Mouse (Mus musculus) gastrocnemius, adult 8-10 months (tissue): ENCODE measurements around the gene Foxn3. TPM values are rescaled to one million over a fixed set of nuclear protein-coding genes. Genes with fewer than 3 reads are reported as not detected.

Source experiments
- DNase-seq, 2 experiments: peaks; one replicate each; pipeline ENCODE4 v3.0.0; 2022; ENCODE audit warnings: low spot score in 2 of 2
- total RNA-seq, 4 experiments: library from RNA; stranded (reverse); gene quantifications; 2 replicates each; pipeline ENCODE4 v1.2.4; 2022

The Foxn3 gene
- total RNA-seq, 4 experiments from 2014 or later: 171 to 255 (median 210) TPM

DNA sequence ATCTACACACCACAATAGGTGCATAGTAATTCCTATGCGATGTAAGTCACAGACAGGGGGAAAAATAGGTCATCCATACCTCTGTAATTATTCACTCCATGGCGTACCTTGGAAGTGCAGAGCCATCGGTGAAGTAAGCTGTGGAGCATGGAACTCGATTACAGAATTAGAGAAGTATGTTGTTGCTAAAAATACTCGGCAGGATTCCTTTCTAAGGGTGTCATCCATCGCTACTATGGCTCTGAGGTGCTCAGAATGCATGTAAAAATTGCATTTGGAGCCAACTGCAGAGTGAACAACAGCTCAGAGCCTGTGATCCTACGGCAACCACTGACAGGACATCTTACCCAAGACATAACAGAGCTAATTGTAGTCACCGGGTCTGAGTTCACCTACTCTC lies 206.7 kb downstream of the Foxn3 start:
- DNase-seq: no peak

DNA sequence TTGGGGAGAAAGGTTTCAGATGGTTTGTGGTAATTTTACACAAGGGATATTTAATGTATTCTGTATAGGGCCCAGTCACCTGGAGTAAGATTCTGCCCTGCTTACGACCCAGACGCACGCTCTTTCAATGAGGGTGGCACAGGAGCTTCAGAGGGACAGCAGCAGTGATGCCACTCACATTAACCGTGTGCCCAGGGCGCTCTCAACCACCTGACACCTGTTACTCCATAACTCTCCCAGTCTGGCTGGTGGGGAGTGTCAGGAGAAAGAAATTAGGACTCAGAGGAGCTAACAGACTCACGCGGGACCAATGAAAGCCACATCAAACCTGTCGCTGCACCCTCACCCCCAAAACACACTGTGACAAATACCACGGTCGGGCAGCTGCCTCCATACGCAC lies 209.7 kb downstream of the Foxn3 start:
- DNase-seq: no peak

DNA sequence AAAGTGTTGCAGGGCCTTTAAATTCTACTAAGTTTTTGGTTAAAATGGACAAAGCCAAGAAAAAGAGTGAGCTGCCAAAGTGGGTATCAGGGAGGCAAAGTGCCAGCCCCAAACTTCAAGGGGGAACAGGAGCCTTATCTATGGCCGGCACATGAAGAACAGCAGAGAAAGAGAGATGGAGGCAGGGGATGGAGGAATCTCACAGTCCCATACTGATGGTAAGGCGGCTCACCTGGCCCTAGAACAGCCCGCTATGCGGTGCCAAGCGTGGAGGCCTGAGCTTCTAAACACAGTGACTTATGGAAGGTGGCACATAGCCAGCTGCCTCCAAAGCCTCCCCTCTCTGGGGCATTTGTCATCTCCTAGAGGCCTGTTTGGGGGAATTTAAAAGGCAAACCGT lies 210.8 kb downstream of the Foxn3 start:
- DNase-seq: no peak

DNA sequence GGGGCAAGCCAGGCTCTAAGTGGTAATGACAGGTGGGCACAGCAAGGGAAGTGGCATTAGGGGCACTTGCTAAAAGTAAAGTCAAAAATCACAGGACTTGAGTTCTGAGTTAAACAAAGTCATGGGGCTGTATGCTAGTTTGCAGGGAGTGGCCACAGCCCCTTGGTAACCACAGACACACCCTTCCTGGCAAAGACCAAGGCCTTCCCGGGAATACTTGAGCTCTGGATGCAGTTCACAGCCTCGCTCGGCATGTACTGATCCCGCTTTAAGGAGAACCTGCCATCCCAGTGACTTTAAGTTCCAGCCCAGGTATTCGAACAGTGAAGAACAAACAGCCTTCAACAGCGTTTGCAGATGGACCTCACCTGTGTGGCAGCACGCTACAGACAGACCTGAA lies 211.2 kb downstream of the Foxn3 start:
- no peak for DNase-seq

DNA sequence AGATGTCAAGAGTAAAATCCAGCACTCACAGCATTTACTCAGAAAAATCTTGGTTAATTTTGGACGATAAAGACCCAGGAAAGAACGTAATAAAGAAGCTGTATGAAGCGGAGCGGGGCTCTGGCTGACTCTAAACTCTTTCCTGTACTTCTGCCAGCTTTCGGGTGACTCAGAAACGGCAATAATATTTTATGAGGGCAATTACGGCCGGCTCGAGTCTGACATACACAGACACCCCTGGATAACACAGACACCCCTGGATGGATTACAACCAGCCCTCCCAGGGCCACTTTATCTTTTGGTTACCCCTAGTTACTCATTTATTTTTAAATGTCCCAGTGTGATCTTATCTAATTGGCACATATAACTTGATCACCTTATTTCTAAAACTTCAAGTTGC lies 211.7 kb downstream of the Foxn3 start:
- DNase-seq: no peak

DNA sequence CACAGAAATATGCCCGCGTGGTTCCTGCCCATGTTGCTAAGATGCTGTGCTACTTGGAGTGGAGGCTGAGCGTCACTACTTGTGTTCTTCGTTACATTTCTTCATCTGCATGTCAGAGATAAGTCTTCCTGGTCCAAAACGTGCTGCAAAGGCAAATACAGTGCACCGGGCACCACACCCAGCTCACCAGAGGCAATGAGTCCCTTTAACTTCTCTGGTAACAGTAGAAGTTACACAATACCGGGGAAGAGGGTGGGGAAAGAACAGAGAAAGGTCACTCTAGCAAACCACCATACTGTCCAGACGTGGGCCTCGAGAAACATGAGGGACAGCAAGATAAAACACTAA lies 213.8 kb downstream of the Foxn3 start:
- DNase-seq: no peak

DNA sequence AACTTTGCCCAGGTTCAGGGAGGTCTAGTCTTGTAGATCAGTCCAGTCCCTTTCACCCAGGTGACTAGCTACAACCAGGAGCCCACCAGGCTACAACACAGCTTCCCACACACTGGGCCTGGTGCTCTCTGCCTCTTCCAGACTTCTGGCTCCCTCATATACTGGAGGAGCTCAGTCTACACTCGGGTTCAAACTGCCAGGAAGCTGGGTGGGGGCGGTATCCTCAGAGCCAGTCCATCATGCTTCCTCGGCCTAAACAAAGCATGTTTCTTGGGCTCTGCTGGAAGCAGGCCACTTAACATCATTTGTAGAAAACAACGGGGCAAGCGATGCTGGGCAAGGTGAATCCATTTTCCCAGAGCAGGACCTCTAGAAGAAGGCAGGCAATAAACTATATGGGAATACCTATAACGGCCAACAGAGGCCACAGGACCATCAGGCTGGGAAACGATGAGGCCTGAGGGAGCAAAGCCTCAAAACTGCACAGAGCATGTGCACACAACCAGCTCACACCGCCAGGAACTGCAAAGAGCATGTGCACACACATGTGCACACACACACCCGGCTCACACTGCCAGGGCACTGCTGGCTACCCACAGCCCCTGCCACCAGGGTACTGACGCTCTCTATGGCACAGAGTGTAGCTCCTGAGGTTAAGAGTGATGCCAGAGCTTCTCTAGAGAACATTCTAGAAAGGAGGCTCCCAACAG lies 214.3 kb downstream of the Foxn3 start:
- no peak for DNase-seq

DNA sequence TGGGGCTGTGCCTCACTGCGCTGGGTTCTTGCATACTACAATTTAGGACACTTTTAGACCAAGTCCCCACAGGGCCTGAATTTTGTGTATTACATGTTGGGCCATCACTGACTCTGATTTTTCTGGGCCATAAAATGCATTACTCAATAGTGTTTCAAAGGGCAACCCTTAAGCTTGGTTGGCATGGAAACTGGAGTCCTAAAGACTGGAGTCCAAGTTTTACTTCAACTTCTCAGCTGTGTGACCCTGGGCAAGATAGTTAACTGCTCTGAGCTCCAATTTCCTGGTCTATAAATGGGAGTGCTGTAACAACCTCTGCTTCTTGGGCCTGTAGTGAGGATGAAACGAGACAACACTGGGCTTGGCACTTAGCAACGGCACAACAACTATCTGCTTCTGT lies 215.9 kb downstream of the Foxn3 start:
- DNase-seq: no peak

DNA sequence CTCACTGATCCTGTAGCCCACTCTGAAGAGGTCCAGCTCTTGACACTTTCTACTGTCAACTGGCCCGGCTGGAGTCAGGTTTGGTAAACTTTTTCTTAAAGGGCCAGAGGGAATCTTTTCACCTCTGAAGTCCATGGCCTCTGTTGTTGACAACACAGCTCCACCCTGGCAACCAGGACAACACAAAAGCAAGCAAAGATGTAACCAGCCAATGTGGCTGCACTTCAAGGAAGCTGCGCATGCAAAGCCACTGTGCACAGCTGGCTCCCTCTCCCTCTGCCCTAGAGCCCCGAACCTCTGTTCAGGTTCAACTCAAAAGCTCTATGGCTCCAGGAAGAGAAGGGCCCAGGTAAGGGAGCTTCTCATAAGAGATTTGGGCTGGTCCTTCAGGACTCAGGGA lies 216.4 kb downstream of the Foxn3 start:
- no peak for DNase-seq

DNA sequence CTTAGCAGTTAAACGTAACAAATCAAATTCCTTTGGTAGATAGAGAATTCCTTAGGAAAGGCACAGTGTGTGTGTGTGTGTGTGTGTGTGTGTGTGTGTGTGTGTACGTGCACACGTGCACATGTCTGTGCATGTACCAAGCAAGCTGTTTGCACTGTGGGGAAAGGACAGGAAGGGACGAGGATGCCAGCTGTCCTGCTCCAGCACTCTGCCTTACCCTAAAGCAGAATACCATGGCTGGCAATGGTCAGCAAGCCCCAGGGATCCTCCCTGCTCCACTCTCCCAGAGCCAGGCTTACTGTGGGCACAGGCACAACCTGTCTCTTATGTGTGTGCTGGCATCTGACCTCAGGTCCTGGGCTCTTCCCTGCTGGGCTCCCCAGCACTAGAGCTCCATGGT lies 218.1 kb downstream of the Foxn3 start:
- no peak for DNase-seq

DNA sequence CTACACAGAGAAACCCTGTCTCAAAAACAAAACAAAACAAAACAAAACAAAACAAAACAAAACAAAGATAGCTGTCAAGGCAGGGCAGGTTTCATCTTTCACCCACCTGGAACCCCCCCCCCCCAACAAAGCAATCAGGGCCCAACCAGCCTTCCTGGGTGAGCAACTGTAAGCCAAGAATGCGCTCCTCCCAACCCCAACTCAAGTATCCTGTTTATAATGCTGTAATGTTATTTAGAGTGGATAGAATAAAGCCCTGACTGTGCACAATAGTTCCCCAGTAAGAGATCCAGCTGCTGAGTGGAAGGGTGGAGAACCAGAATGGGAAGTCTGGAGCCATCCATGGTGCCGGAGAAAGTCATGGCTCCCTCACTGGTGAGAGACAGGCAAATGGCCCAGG lies 220.0 kb downstream of the Foxn3 start:
- DNase-seq: no peak

DNA sequence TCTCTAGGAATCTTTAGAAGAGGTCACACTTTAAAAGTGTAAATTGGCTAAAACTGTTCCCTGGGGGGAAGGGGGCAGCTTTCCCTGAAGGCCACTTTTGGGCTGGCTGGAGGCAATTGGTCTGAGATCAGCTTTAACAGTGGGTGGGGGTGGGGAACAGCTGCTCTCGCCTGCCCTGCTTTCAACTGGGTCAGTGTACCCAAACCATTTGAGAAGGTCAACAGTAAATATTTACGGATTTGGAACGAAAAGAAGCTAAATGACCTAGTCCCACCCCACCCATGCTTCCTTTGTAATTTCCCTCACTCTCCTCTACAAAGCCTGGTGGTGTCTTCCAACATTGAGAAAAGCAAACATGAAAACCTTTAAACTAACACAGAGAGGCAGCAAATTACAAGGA lies 221.2 kb downstream of the Foxn3 start:
- no peak for DNase-seq

DNA sequence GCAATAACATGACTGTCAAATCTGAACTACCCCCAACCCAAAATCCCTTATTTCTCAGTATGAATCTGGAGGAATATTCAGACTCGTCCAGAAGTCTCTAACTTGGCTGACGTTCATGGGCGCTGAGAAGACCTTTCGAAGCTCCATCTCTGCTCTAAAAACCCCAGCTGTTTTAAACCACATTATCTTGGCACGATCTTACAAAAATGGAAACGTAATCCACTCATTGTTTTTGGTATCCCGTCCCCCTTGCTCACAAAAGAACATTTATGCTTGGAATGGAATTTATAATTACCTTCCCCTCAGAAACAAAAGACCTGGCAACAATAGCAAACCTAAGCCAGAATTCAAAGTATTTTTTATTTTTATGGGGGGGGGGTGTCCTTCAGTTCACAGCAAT lies 221.6 kb downstream of the Foxn3 start:
- no peak for DNase-seq

DNA sequence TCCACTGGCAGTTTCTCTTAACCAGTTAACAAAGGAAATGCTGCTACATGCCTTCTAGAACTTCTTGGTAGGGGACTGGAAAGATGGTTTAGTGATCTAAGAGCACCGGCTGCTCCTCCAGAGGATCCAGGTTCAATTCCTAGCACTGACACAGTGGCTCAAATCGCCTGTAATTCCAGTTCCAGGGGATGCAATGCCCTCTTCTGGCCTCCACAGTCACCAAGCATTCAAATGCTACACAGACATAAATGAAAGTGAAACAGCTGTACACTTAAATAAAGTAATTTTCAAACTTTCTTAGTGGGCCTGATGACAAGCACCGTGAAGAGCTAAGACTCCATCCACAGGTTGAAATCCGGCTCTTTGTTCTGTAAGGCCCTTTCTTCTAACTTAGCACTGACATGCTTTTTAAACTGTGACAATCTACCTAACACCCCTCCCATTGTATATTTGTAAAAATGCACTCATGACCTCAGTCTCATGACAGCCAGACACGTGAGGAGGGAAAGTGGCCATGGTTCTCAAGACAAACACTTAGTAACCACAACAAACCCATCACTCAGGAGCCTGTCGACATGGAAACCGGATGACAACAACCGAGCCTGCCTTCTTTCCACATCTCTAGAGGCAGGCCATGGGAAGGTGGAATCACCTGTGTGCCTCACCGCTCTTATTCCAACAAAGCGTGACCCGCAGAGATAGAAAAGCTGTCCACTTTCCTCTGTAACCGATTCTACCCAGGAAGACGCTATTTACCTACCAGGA lies 222.8 kb downstream of the Foxn3 start:
- no peak for DNase-seq

DNA sequence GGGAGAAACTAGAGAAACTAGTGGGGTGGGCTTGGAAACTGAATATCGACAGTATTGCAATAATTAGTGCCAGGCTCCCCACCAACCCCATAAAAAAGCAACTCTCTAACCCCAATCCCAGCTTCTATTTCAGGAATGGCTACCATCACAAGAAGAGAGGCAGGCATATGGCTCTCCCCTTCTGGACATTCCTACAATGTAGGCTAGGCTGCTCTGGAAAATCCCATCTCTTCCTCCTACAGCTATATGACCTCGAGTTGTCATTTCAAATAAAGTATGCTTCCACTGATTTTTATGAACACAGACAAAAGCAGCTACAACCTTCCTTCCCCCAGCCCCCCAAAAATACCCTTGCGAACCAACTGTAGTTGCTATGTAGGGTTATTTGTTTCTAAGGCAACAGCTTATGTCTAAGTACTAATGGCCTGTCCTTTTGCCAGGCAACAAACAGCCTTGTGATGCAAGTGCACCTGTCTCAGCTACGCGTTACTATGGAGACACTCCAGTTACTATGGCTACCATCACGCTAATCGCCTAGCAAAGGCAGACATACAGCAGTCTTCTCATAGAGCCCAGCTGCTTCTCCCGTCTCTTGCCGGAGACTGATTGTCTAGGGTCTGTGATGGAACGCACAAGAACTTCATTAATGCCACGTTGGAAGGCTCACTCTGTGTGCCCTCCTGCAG lies 223.6 kb downstream of the Foxn3 start:
- DNase-seq: no peak

DNA sequence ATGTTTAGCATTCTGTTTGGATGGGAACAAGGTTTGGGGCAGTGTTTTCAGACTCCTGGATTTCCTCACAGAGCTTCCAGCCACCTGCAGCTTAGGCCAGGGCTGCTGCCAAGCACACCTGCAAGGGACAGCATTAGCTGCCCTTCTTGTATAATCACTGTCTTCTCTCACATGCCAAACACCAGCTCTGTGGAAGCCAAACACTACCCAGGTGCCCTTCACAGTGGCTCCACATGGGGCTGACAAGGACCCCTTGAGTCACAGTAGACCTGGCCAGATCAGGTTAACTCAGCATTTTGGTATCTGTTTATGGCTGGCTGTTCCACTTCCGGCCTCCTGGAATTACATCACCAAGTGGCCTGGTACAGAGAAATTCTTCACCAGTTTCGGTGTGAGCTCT lies 224.6 kb downstream of the Foxn3 start:
- no peak for DNase-seq

DNA sequence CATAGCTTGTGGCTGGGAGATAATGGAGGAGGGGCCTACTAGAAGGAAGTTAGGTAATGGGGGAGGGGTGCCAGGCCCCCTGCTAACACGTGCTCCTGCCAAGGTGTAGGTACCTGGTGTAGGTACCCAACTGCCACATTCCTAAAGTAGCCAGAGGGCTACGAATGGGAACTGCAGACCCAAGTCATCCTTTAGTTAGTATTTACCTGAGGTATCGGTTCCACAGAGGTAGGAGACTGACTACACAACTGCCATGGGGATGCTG lies 226.3 kb downstream of the Foxn3 start:
- no peak for DNase-seq

DNA sequence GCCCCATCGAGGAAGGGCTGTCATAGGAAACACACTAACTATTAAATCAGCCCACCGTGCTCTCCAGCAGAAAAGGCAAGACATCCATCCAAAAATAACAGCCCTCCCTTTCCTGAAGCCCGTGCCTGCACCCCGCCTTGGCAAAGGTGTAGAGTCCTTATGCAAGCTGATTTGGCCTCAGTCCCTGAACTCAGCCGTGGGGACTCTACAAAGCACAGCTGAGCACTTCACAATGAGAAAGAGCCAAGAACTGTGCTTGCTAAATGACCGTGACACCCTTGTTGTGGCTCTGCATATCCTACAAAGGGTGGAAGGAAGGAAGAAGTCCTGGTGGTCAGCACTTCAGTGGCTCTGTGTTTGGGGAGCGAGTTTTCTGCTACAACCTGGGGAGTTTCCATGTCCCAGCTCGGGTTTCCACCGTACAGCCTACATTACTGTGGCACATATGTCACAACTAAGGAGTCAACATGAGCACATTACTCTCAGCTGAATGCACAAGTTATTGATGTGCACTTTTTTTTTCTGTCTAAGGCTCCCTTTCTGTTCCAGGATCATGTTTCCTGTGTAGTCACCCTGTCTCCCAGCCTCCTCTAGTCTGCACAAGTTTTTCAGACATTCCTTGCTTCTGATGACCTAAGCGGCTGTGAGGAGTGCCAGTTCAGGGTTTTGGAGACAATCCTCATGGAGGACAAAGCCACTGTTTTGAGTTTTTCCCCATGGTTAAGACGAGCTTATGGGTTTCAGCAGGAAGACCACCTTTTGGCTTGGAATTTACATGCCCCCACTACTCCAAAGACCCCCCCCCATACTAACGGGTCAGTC lies 226.8 kb downstream of the Foxn3 start:
- DNase-seq: peak; percentile 72 to 79

DNA sequence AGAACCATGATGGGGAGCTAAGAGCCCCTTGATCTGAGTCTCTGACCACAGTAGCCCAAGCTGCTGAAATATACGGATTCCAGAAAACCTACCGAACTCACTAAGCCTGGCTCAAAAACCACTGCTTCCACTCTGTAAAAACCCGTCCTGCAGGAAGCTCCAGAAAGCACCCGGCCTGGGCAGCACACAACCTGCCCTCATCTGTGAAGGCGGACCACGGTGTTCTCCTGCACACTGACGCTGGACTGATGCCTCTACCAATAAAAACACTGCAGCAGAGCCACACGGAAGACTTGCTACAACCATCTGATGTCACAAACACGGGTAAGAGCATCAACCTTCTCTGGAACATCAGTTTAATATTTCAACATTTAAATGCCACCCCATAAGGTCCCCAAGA lies 227.8 kb downstream of the Foxn3 start:
- DNase-seq: no peak

DNA sequence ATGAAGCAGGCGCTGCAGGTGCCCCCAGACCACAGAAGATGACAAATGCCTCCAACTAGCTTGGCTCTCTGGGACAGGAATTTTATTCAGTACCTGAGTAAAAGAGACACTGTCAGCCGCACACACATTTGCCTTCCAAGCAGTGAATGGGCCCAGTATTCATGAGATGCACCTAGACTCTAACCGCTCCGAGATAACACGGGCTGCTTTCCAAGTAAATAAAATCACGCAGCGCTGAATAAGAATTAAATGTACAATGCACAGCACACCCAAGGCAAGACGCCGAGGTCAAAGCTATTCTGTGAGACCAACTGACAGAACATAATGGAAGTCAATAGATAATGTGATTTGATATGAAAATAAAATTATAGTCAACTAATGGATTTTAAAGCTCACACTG lies 229.4 kb downstream of the Foxn3 start:
- no peak for DNase-seq

DNA sequence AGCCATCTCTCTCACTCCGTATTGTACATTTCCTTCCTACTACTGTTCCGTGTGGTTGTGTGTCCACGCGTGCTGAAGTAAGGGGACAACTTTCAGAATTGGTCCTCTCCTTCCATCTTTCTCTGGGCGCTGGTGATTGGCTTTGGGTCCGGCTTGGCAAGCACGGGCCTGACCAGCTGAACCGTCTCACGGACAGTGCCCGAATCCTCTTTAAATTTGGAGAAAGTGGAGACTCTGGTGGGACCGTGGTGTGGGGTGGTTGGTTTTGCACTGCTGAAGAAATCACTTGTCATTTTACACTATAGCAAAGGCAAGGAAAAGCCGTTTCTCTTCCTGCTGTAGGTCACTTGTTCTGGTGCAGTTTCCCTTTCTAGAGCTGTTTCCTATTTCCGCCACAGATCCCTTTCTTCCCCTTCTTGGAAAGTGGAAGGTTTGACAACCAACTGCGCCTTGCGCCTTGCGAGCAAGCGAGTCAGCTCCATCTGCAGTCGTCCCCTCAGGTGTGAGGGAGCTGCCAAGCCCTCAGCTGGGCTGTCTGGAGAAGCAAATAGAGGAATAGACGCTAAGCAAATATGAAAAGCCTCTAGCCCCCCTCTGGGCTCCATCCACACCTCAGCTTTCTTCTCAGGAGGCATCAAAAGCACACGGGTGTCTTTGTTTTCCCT lies 229.9 kb downstream of the Foxn3 start:
- no peak for DNase-seq
